Mouse (Mus musculus): ENCODE results near the gene Pycard. TPM values are rescaled to one million over a fixed set of nuclear protein-coding genes. Genes with fewer than 3 reads are reported as not detected.

The Pycard gene
- polyA plus RNA-seq, 1 experiment from 2014 or later: 23.0 TPM

GRCm38 (mm10) chr7:128009715-128010340 is 16.2 kb upstream of the Pycard start:
- Histone ChIP-seq H3K4me3 (ENCODE audit: low read depth, low read length) (no peak overlapping the region), H3K4me2 (ENCODE audit: low read depth, low read length) (no peak overlapping the region; the same call in 1 of the 2 replicates), H3K27me3 (ENCODE audit: control insufficient read depth, insufficient read depth, low read depth, low read length) (no peaks in the 10 kb centered on the region), H3K36me3 (ENCODE audit: control insufficient read depth, insufficient read depth) (no peaks in the 10 kb centered on the region), H3K27ac (ENCODE audit: low read length) (no peak overlapping the region), H3K9me3 (replicated peaks; ENCODE audit: control insufficient read depth, low read length) (no peaks in the 10 kb centered on the region), H3K9ac (ENCODE audit: low read depth, low read length) (no peak overlapping the region), H3K4me1 (ENCODE audit: control insufficient read depth, low read depth, low read length) (no peaks in the 10 kb centered on the region; the same call in 1 of the 2 replicates)
- ATAC-seq (ENCODE audit: low read depth): peak; percentile 43
- WGBS (ENCODE audit: insufficient replicate concordance): 56% methylated on average over 40 of the region's 40 CpGs

GRCm38 (mm10) chr7:128006193-128006592 is 12.5 kb upstream of the Pycard start:
- H3K4me3 ChIP-seq (ENCODE audit: low read depth, low read length): no peak overlapping the region
- H3K9ac ChIP-seq (ENCODE audit: low read depth, low read length): no peak overlapping the region
- no peak overlapping the region for H3K4me2 ChIP-seq (ENCODE audit: low read depth, low read length)
- ATAC-seq (ENCODE audit: low read depth): no peak
- no peaks in the 10 kb centered on the region for H3K9me3 ChIP-seq (replicated peaks; ENCODE audit: control insufficient read depth, low read length)
- H3K27ac ChIP-seq (ENCODE audit: low read length): no peak overlapping the region
- 56% methylated on average over 7 of the region's 7 CpGs for WGBS (ENCODE audit: insufficient replicate concordance)
- H3K36me3 ChIP-seq (ENCODE audit: control insufficient read depth, insufficient read depth): no peaks in the 10 kb centered on the region
- H3K27me3 ChIP-seq (ENCODE audit: control insufficient read depth, insufficient read depth, low read depth, low read length): no peaks in the 10 kb centered on the region
- H3K4me1 ChIP-seq (ENCODE audit: control insufficient read depth, low read depth, low read length): no peaks in the 10 kb centered on the region; the same call in 1 of the 2 replicates

- Histone ChIP-seq H3K36me3 (ENCODE audit: control insufficient read depth, insufficient read depth) (no peaks in the 10 kb centered on the region), H3K4me2 (ENCODE audit: low read depth, low read length) (no peak overlapping the region), H3K27ac (ENCODE audit: low read length) (no peak overlapping the region), H3K27me3 (ENCODE audit: control insufficient read depth, insufficient read depth, low read depth, low read length) (no peaks in the 10 kb centered on the region), H3K4me1 (ENCODE audit: control insufficient read depth, low read depth, low read length) (no peaks in the 10 kb centered on the region; the same call in 1 of the 2 replicates), H3K9me3 (replicated peaks; ENCODE audit: control insufficient read depth, low read length) (no peaks in the 10 kb centered on the region), H3K9ac (ENCODE audit: low read depth, low read length) (no peak overlapping the region), H3K4me3 (ENCODE audit: low read depth, low read length) (no peak overlapping the region)
- WGBS (ENCODE audit: insufficient replicate concordance): 52% methylated on average over 35 of the region's 35 CpGs
- no peak for ATAC-seq (ENCODE audit: low read depth)
Observed at GRCm38 (mm10) chr7:128004487-128005362, 11.1 kb upstream of the Pycard start.

- Histone ChIP-seq H3K9me3 (replicated peaks; ENCODE audit: control insufficient read depth, low read length) (no peaks in the 10 kb centered on the region), H3K27me3 (ENCODE audit: control insufficient read depth, insufficient read depth, low read depth, low read length) (no peaks in the 10 kb centered on the region), H3K36me3 (ENCODE audit: control insufficient read depth, insufficient read depth) (no peaks in the 10 kb centered on the region), H3K4me2 (ENCODE audit: low read depth, low read length) (no peak overlapping the region), H3K27ac (ENCODE audit: low read length) (no peak overlapping the region), H3K4me3 (ENCODE audit: low read depth, low read length) (no peak overlapping the region), H3K4me1 (ENCODE audit: control insufficient read depth, low read depth, low read length) (no peaks in the 10 kb centered on the region; the same call in 1 of the 2 replicates), H3K9ac (ENCODE audit: low read depth, low read length) (no peak overlapping the region)
- WGBS (ENCODE audit: insufficient replicate concordance): 29% methylated on average over 5 of the region's 5 CpGs
- no peak for ATAC-seq (ENCODE audit: low read depth)
Observed at GRCm38 (mm10) chr7:128004150-128004486, 10.5 kb upstream of the Pycard start.

- Histone ChIP-seq H3K27ac (ENCODE audit: low read length) (no peak within 1 kb of the TSS), H3K4me1 (ENCODE audit: control insufficient read depth, low read depth, low read length) (no peaks in the 10 kb centered on the region; the same call in 1 of the 2 replicates), H3K4me3 (ENCODE audit: low read depth, low read length) (no peak within 1 kb of the TSS), H3K4me2 (ENCODE audit: low read depth, low read length) (no peak within 1 kb of the TSS), H3K9me3 (replicated peaks; ENCODE audit: control insufficient read depth, low read length) (no peaks in the 10 kb centered on the region), H3K9ac (ENCODE audit: low read depth, low read length) (no peak within 1 kb of the TSS), H3K36me3 (ENCODE audit: control insufficient read depth, insufficient read depth) (no peaks in the 10 kb centered on the region), H3K27me3 (ENCODE audit: control insufficient read depth, insufficient read depth, low read depth, low read length) (no peaks in the 10 kb centered on the region)
- no peak for ATAC-seq (ENCODE audit: low read depth)
- WGBS (ENCODE audit: insufficient replicate concordance): 62% methylated on average over 2 of the region's 2 CpGs
Observed at GRCm38 (mm10) chr7:128003688-128004087, 10.0 kb upstream of the Pycard start, which contains the start of gene Trim72. Gene Trim72, plus strand, starts transcription at chr7:128003949.

GRCm38 (mm10) chr7:128003098-128003497 is 9.4 kb upstream of the Pycard start:
- Histone ChIP-seq H3K9ac (ENCODE audit: low read depth, low read length) (no peak overlapping the region), H3K27me3 (ENCODE audit: control insufficient read depth, insufficient read depth, low read depth, low read length) (no peaks in the 10 kb centered on the region), H3K4me1 (ENCODE audit: control insufficient read depth, low read depth, low read length) (no peaks in the 10 kb centered on the region; the same call in 1 of the 2 replicates), H3K27ac (ENCODE audit: low read length) (no peak overlapping the region), H3K4me2 (ENCODE audit: low read depth, low read length) (no peak overlapping the region), H3K4me3 (ENCODE audit: low read depth, low read length) (no peak overlapping the region), H3K36me3 (ENCODE audit: control insufficient read depth, insufficient read depth) (no peaks in the 10 kb centered on the region), H3K9me3 (replicated peaks; ENCODE audit: control insufficient read depth, low read length) (no peaks in the 10 kb centered on the region)
- 55% methylated on average over 6 of the region's 6 CpGs for WGBS (ENCODE audit: insufficient replicate concordance)
- ATAC-seq (ENCODE audit: low read depth): no peak

GRCm38 (mm10) chr7:128000068-128000950 is 6.6 kb upstream of the Pycard start:
- no peak for ATAC-seq (ENCODE audit: low read depth)
- no peak overlapping the region for H3K4me2 ChIP-seq (ENCODE audit: low read depth, low read length)
- H3K4me1 ChIP-seq (ENCODE audit: control insufficient read depth, low read depth, low read length): no peaks in the 10 kb centered on the region; the same call in 1 of the 2 replicates
- H3K36me3 ChIP-seq (ENCODE audit: control insufficient read depth, insufficient read depth): no peaks in the 10 kb centered on the region
- WGBS (ENCODE audit: insufficient replicate concordance): 31% methylated on average over 1 of the region's 1 CpGs
- H3K27me3 ChIP-seq (ENCODE audit: control insufficient read depth, insufficient read depth, low read depth, low read length): no peaks in the 10 kb centered on the region
- no peak overlapping the region for H3K9ac ChIP-seq (ENCODE audit: low read depth, low read length)
- no peaks in the 10 kb centered on the region for H3K9me3 ChIP-seq (replicated peaks; ENCODE audit: control insufficient read depth, low read length)
- H3K27ac ChIP-seq (ENCODE audit: low read length): no peak overlapping the region
- no peak overlapping the region for H3K4me3 ChIP-seq (ENCODE audit: low read depth, low read length)

- no peaks in the 10 kb centered on the region for H3K27me3 ChIP-seq (ENCODE audit: control insufficient read depth, insufficient read depth, low read depth, low read length)
- no peak for ATAC-seq (ENCODE audit: low read depth)
- no peak overlapping the region for H3K27ac ChIP-seq (ENCODE audit: low read length)
- H3K4me1 ChIP-seq (ENCODE audit: control insufficient read depth, low read depth, low read length): no peaks in the 10 kb centered on the region
- H3K9me3 ChIP-seq (replicated peaks; ENCODE audit: control insufficient read depth, low read length): no peaks in the 10 kb centered on the region
- 60% methylated on average over 1 of the region's 1 CpGs for WGBS (ENCODE audit: insufficient replicate concordance)
- no peak overlapping the region for H3K4me2 ChIP-seq (ENCODE audit: low read depth, low read length)
- no peak overlapping the region for H3K9ac ChIP-seq (ENCODE audit: low read depth, low read length)
- H3K36me3 ChIP-seq (ENCODE audit: control insufficient read depth, insufficient read depth): no peaks in the 10 kb centered on the region
- H3K4me3 ChIP-seq (ENCODE audit: low read depth, low read length): no peak overlapping the region
Observed at GRCm38 (mm10) chr7:127999436-127999835, 5.8 kb upstream of the Pycard start.
